Mouse (Mus musculus) heart, postnatal 25 days (tissue): Measurements from ENCODE around the gene Hs6st3. TPM values are rescaled to one million over a fixed set of nuclear protein-coding genes. Genes with fewer than 3 reads are reported as not detected.

ENCODE experiments used
- DNase-seq: peaks from one replicate; pipeline ENCODE4 v3.0.0; 2022; ENCODE audit warnings: low spot score
- intact Hi-C: fragments of 180-260 bp; cut with DNase I; formaldehyde crosslinking; loops from one replicate; pipeline ENCODE4 v1.15.1; 2025
- total RNA-seq, 2 experiments: library from RNA; stranded (reverse); gene quantifications; 2 replicates each; pipeline ENCODE4 v1.2.3; 2021

The Hs6st3 gene
- total RNA-seq, result not detected

DNA sequence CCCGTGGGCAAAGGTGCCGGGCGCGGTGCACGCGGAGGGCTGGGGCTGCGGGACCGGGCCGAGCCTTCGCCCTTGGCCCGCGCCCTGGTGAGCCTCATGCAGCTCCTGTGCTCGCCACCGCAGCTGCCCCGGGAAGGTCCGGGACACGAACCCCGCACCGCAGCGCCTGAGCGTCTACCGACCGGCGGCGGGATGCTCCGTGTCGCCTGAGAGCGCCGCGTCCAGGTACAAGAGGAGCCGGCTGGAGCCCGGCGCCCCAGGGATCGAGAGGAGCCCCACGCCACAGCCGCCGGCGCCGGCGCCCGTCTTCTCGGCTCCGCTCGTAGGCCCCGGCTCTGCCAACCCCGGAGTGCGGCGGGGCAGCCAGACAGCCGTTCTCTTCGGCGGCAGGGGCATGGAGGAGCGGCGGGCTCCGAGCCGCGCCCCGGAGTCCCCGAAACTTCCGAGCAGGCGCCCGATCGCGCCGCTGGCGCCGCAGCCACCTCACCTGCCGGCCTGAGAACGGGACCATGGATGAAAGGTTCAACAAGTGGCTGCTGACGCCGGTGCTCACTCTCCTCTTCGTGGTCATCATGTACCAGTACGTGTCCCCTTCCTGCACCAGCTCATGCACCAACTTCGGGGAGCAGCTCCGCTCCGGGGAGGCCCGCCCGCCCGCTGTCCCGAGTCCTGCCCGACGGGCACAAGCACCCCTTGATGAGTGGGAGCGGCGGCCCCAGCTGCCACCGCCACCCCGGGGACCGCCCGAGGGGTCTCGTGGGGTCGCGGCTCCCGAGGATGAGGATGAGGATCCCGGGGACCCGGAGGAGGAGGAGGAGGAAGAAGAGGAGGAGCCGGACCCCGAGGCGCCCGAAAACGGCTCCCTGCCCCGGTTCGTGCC lies at the start of gene Hs6st3:
Gene Hs6st3 (plus strand): TSS at position 436 of the 880 bp plus-strand sequence.
- intact Hi-C loops, result no loop called here

DNA sequence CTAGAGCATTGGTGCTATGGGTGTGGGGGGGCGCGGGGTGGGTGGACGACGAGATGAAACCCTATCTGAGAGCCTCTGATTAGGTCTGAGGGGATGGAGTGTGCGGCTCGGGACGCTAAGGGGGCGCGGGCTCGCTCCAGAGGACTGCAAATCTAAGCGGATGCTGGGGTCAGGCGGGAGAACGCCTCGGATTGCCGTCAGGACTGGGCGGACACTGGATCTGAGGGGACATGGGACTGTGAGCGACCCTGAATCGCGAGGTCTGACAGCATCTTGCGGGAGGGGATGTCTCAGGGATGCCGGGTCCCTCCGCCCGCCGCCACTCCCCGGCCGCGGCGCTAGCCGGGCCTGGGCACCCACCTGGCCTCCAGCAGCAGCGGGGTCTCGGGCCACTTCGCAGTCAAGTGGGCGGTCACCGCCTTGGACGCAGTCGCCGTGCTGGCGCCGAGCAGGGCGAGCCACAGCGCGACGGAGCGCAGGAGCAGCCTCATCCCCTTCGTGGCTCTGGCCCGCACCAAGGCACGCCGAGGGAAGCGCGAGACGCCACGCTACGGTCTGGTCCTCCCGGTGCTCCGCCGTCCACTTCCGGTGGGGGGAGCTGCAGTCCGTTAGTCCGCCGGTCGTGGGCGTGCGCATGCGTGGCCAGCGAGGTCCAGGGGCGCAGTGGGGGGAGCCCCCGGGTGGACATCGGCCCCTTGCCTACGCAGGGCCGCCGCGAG lies 39.1 kb upstream of the Hs6st3 start, which contains the start of gene Uggt2:
Gene Uggt2 (minus strand): TSS at position 580 of the 719 bp plus-strand sequence.
- intact Hi-C loops, result no loop called here

More for the DNA sequence above, at the start of gene Hs6st3:
- no peak for DNase-seq

DNA sequence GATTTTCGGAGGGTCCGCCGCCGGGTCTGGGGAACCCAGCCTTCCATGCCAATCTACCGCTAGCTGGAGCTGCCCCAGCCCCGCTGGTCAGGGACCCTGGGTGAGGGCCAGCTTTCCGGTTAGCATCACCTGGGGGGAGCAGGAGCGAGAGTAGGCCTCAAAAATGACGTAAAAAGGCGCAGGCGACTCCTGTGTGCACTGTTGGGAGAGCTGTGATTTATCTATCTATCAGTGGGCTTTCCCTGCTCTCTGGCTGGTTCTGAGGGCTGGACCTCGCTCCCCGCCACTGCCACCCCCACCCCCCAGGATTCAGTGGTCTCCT lies 38.6 kb upstream of the Hs6st3 start:
- intact Hi-C loops, result no loop called here
- no peak for DNase-seq

More for the DNA sequence above, 39.1 kb upstream of the Hs6st3 start, which contains the start of gene Uggt2:
- DNase-seq, result peak; percentile 58

DNA sequence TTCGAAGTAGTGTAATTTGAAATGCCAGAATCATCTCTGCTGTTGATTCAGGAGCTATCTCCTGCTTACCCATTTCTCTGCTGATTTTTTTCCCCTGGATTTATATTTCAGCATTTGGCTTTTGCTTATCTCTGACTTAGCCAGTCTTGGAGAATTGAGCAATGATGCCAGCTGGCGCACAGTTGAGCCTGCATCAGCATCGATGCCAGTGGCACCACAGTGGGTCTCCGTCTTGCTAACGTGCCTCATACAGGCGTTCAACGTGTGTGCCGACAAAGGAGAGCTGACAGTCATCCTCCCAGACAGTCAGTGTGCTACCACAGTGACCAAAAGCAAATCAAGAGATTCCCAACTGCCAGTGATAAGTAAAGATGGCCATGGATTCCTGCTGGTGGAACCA lies 30.6 kb upstream of the Hs6st3 start:
- DNase-seq, result no peak
- intact Hi-C loops, result no loop called here

DNA sequence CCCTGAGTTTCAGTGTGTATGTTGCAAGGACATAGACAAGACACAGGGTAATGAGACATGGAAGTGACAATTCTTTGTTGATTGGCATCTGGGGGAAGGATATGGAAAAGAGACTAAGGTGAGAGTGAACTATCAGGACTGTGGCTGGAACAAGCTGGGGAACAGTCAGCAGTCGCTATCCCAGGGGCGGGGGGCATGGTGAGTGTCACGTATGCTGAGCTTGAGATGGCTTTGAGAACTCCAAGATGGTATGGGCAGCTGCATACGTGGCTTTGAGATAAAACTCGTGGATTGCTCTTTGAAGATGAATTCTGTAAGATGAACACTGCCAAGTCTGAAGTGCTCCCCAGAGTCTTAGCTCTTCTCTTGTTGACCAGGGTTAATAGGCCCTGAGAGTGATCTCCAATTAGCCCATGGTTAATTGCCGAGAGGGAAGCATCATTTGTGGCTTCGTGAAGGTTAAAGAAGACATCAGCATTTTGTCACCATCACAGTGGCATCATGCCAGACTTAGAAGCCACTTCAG lies 29.3 kb upstream of the Hs6st3 start:
- no peak for DNase-seq
- intact Hi-C loops, result no loop called here

DNA sequence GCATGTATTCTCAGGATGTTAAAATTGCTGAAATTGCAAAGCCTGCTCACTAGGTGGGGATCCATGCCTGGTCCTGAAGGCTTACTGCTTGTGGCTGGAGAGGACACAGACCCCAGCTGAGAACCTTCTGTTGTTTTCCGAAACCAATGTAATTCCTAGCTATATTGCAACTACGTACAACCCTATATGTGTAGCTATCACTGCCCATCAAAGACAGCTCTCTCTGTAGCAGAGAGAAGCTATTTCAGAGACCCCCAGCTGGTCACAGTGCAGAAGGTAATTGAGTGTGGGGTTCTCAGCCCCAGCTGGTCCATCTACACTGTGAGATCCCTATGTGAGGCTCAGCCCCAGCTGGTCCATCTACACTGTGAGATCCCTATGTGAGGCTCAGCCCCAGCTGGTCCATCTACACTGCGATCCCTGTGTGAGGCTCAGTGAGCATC lies 28.3 kb upstream of the Hs6st3 start:
- DNase-seq, result no peak
- intact Hi-C loops, result no loop called here

DNA sequence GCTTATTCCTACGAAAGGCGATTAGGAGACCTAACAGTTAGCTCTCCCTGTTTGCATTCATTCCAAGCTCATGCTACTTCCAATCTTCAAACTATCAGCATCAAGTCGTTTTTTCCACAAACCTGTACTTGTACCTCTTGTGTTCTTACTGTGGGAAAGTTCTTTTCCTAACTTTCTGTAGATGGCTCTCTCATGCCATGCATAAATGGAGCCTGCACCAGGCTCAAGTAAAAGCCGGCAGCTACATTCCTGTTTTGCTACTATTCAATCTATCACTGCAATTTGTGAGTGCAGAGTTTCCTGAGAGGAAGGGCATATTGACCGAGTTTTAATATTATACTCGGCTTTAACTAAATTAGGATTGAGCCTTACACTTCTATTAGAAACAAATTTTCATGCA lies 25.6 kb upstream of the Hs6st3 start:
- intact Hi-C loops, result no loop called here
- DNase-seq, result no peak

DNA sequence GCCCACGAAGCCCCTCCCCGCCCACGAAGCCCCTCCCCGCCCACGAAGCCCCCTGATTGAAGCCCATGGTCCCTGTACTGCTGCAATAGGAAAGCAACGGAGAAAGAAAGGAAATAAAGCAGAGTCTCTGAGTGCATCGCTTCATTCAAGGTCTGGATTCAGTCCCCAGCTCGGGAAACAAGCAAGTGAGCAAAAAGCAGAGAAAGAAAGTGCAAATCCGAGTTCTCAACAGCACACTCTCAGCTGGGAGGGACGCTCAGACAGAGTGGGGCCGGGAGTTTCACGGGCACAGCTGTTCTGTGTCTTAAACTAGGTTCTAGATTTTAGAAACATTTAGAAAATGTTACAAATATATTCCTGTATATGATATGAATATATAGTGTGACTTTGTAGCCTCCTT lies 14.6 kb upstream of the Hs6st3 start:
- DNase-seq, result no peak
- intact Hi-C loops, result no loop called here

DNA sequence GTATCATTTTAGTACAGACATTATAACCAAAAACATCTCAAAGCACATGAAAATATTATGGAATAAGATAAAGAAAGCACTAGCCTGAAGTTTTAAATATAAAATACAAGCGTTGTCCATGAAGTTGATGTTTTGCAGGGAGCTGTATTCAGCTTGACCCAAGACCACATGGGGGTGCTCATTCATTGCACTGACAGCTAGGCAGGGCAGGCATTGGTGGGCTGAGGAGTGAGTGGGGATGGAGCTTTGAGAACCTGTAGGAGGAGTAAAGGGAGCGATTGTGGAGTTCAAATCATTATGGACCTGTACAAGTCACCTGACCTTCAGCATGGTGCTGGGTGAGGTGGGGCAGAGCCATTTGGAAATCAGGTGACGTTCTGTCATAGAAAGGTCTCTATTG lies 14.1 kb upstream of the Hs6st3 start:
- DNase-seq, result no peak
- intact Hi-C loops, result no loop called here

DNA sequence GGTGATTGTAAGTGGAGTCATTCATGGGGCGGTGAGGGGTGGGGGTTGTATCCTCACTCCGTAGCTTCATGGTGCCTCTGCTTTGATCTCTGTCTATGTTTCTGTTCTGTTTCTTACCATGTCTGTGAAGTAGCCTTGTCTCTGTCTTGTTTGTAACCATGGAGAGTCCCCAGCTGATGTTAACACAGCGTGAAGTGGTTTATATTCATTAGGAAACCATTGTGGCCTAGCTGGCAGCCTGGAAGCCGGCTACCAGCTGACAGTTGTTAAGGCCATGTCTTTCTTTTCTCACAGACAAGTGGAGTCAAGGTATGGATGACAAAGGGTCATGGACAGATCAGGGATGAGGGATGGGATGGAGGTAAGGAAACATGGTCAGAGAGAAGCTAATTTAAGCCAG lies 12.3 kb upstream of the Hs6st3 start:
- intact Hi-C loops, result no loop called here
- no peak for DNase-seq

DNA sequence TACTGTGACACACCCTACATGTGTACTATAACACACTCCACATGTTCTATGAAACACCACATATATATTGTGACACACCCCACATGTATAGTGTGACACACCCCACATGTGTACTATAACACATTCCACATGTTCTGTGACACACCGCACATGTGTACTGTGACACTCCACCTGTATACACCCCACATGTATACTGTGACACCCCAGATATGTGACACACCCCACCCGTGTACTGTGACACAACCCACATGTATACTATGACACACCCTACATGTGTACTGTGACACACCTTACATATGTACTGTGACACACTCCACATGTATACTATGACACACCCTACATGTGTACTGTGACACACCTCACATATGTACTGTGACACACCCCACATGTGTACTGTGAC lies 10.8 kb upstream of the Hs6st3 start:
- DNase-seq, result no peak
- intact Hi-C loops, result no loop called here

DNA sequence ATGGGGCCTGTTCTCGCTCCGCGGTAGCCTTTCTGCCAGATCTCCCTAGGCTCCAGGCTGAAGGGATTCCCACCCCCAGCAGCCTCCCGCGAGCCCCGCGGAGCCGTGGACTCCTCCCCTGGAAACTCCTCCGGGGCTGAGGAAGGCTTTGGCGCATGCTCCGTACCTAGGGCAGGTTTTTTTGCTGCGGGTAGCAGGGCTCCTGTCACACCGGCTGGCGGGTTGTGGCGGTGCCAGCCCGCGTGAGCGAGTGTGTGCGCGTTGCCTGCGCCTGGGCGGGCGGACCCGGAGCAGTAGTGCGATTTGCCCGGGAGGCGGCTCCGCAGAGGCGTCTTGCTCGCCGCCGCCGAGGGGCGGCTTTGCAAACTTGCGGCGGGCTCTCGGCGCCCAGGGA lies 632 bp upstream of the Hs6st3 start:
- intact Hi-C loops, result no loop called here
- DNase-seq, result no peak

DNA sequence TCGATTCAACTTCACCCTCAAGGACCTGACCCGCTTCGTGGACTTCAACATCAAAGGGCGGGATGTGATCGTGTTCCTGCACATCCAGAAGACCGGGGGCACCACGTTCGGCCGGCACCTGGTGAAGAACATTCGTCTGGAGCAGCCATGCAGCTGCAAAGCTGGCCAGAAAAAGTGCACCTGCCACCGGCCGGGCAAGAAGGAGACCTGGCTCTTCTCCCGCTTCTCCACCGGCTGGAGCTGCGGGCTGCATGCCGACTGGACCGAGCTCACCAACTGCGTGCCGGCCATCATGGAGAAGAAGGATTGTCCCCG lies 602 bp downstream of the Hs6st3 start:
- no peak for DNase-seq
- intact Hi-C loops, result no loop called here

DNA sequence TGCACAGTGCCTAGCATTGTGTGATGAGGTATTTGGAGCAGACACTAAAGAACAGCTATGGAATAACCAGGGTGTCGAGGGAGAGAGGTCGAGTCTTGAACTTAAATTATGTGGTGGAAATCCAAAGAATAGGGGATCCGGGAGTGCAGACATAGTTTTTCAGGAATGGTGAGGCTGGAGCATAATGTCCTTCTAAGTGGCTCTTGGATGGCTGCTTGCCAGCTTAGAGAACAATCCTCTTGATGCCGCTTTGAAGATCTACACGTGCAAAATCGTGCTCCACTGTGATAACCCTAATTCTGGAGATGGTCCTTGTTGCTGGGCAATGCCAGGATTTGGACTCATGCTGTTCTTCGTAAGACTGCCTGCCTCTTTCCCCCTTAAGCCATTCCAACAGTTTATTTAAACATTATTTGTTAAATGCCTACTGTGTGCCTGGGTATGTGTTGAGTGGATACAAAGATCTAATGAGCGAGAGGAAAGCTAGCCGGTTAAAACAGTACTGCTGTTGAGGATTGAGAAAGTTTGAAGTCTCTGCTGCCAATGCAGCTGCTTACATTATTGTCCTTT lies 1.3 kb downstream of the Hs6st3 start:
- DNase-seq, result no peak
- intact Hi-C loops, result no loop called here

DNA sequence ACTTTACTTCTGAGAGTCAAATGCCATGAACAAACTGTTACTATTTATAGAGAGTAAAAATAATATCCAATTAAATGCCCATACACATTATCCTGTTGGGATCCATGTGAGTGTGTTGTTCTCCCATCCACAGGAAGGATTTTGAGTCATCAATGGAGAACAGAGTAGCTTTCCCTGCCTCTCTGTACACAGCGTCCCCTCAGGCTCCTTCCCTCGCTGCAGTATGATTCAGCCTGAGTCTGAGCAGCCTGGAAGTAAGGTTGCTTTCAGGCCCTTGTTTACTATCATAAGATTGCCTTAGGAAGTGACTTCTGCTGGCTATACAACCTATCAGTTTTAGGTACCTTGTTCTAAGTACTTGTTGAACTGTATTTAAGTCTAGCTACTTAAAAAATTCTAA lies 14.9 kb downstream of the Hs6st3 start:
- DNase-seq, result no peak
- intact Hi-C loops, result no loop called here

DNA sequence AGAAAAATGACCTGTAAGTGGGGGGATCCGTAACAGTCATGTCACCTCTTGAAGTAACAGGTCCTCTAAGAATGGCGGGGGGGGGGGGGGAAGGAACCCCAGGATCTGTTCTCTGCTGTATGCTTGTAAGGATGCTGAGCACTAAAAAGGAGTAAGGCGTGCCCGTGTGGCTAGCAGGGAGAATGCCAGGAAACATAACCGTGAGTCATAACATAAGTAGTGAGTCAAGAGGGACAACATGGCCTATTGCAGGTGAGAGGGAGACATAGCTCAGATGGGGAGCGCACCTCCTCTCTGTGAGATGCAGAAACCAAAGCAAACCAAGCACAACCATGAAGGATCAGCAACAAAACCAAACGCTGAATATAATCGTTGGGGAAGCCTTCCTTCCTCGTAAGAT lies 55.8 kb downstream of the Hs6st3 start:
- no peak for DNase-seq
- intact Hi-C loops, result no loop called here

DNA sequence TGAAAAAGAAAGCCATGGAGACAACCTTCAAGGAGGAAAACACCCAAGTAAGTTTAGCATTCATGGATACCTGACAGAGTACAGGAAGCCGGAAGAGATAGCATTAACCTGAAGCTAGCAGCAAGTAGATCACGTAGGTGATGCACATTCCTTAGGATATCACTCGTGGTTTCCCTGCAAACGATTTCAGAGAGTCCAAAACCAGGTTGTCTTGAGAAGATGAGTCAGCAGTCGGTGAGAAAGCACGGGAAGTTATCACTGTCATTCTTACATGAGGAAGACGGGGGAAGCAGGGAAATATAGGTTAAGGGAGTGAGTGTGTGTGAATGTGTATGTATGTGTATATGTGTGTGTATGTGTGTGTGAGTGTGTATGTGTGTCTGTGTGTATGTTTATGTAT lies 65.4 kb downstream of the Hs6st3 start:
- no peak for DNase-seq
- intact Hi-C loops, result no loop called here

DNA sequence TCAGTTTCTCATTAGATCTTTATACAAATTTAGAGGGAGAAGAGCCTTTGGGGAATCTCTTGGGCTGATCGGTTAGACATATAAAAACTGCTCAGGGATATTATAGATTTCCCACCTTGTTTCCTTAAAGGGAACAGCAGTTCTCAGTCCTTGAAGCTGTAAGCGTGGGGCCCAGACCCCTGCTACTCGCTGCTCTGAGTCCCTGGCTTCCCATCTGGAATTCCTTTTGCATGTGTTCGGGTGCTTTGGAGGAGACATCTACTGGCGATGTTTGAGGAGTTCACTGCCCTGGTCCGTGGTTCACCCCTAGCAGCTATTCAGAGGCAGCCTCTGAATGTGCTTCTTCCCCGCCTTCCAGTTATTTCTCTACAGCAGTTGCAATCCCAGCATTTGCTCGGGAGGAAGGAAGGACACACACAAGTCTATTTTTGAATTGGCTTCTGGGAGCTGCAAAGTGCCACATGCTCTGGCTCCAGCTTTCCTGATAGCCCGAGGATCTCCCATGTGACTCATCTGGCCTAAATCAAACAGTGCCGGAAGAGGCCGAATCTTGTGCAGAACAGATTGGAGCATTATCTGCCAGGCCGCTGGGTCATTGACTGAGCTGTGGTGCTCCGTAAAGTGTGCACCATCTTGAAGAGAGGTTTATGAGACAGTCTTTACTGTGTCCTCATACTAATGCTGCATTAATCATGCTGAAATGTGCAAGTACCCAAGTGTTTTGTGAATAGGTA lies 77.6 kb downstream of the Hs6st3 start:
- intact Hi-C loops, result no loop called here
- no peak for DNase-seq

DNA sequence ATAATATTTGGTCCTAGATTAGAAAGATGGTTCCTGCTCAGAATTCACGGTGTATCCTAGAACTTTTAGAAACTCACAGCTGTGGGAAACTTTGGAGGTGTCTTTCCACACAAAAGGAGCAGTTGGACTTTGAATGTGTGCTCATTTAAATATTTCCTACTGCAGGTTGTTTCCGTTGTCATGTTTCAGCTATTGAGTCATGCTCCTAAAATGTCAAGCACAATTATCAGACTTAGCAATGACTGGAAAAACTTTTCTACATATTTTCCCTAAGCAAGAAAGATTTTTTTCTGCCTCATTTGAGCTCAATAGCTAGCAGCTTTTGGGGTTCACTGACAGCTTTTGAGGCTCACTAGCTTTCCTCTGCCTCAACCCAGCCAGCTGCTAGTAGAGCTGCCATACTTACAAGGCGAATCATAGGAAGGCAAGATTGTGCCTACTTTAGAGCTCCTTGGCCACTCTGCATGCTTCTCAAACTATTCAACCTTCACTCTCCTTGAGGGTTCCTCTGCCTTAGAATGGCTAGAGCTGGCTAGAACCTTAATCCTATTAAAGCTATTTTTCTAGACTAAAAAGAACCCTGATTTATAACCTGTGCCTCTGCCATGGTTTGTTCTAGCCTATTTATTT lies 89.7 kb downstream of the Hs6st3 start:
- no peak for DNase-seq
- intact Hi-C loops, result no loop called here

DNA sequence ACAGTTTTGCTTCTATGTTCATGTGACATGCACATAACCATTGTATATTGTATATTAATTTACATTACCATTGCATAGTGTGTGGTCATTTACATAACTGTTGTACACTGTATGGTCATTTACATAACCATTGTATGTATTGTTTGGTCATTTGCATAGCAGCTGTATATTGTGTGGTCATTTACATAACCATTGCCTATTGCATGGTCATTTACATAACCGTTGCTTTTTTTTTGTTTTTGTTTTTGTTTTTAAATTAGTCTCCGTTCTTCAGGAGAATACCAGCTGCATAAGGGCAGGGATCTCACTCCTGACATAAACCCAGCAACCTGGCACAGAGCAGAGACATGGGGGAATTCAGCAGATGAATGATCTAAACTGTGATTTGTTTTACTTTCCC lies 95.5 kb downstream of the Hs6st3 start:
- DNase-seq, result no peak
- intact Hi-C loops, result no loop called here
